Mouse (Mus musculus) E14TG2a.4 (cell line): ENCODE data around the gene Tomt.

Source experiments
- H3K27me3 ChIP-seq: 2 replicates; pipeline ENCODE4 v1.6.1; 2014; ENCODE audit warnings: low read length, control low read depth; ENCODE audit not compliant: insufficient read depth
- H3K36me3 ChIP-seq: 2 replicates; pipeline ENCODE4 v1.6.1; 2014; ENCODE audit warnings: low read length, control low read depth; ENCODE audit not compliant: insufficient read depth
- H3K4me1 ChIP-seq: replicated peaks from 2 replicates; pipeline ENCODE4 v1.6.1; 2014; ENCODE audit warnings: low read depth, low read length, control low read depth
- H3K4me3 ChIP-seq: replicated peaks from 2 replicates; pipeline ENCODE4 v1.5.1; 2014; ENCODE audit warnings: mild to moderate bottlenecking, low read length
- H3K9me3 ChIP-seq: 2 replicates; pipeline ENCODE4 v1.6.1; 2014; ENCODE audit warnings: low read length, control low read depth
- CTCF ChIP-seq: conservative IDR thresholded peaks from 2 replicates; pipeline ENCODE4 v1.5.1; 2014; ENCODE audit warnings: low read length
- NANOG ChIP-seq: IDR thresholded peaks from 2 replicates; pipeline ENCODE4 v1.6.1; 2014; ENCODE audit warnings: borderline replicate concordance, low read length, mixed read lengths
- POU5F1 ChIP-seq: IDR thresholded peaks from 2 replicates; pipeline ENCODE4 v1.6.1; 2014; ENCODE audit warnings: low read length, borderline replicate concordance

Gene Tomt

GRCm38 (mm10) chr7:101853816-101854215 is 52.3 kb downstream of the Tomt start:
- Histone ChIP-seq H3K9me3 (no peaks in the 10 kb centered on the region), H3K4me3 (no peak overlapping the region), H3K4me1 (peaks cover 9% of the 10 kb centered on the region), H3K36me3 (peaks cover 50% of the 10 kb centered on the region), H3K27me3 (no peaks in the 10 kb centered on the region)
- no peak for TF ChIP-seq NANOG
- TF ChIP-seq POU5F1: no peak
- no peak for TF ChIP-seq CTCF

GRCm38 (mm10) chr7:101852846-101853245 is 53.3 kb downstream of the Tomt start:
- TF ChIP-seq POU5F1 (no peak), CTCF (no peak), NANOG (no peak)
- H3K4me3 ChIP-seq: no peak overlapping the region
- H3K27me3 ChIP-seq: no peaks in the 10 kb centered on the region
- H3K9me3 ChIP-seq: no peaks in the 10 kb centered on the region
- H3K36me3 ChIP-seq: peaks cover 43% of the 10 kb centered on the region
- 0 out of 2 replicates have a peak, but pooled peaks cover under 1% of the 10 kb centered on the region for H3K4me1 ChIP-seq

GRCm38 (mm10) chr7:101851689-101852088 is 54.5 kb downstream of the Tomt start:
- Histone ChIP-seq H3K36me3 (peaks cover 32% of the 10 kb centered on the region), H3K4me3 (no peak overlapping the region), H3K4me1 (no peaks in the 10 kb centered on the region), H3K9me3 (no peaks in the 10 kb centered on the region), H3K27me3 (no peaks in the 10 kb centered on the region)
- no peak for TF ChIP-seq NANOG
- TF ChIP-seq POU5F1: no peak
- no peak for TF ChIP-seq CTCF
